Mouse (Mus musculus): Measurements from ENCODE around the gene Rpap2. TPM values are rescaled to one million over a fixed set of nuclear protein-coding genes. Genes with fewer than 3 reads are reported as not detected.

Gene Rpap2
- 23.9 and 24.9 TPM in 2 replicates for polyA plus RNA-seq (2014; fragmentation: Nextera tagmentation; extraction: Ambion mirVana)

- WGBS, result under 1% methylated on average over 54 of the region's 64 CpGs
- Histone ChIP-seq H3K9me3 (replicated peaks; ENCODE audit: control insufficient read depth, low read length) (no peaks in the 10 kb centered on the region), H3K4me1 (ENCODE audit: control insufficient read depth, insufficient read depth, low read length) (no peaks in the 10 kb centered on the region), H3K9ac (replicated peaks; ENCODE audit: low read length) (peak within 1 kb of the TSS; percentile 82), H3K27me3 (ENCODE audit: control insufficient read depth, insufficient read depth, low read length) (no peaks in the 10 kb centered on the region), H3K36me3 (replicated peaks; ENCODE audit: control insufficient read depth, insufficient read depth, low read depth, low read length) (no peaks in the 10 kb centered on the region), H3K4me2 (ENCODE audit: low read depth, low read length) (peak within 1 kb of the TSS; percentile 35), H3K4me3 (ENCODE audit: low read depth, low read length) (peak within 1 kb of the TSS; percentile 70), H3K27ac (replicated peaks; ENCODE audit: low read depth, low read length) (peak within 1 kb of the TSS; percentile 67; the same call in 1 of the 2 replicates)
- ATAC-seq (replicated peaks; ENCODE audit: insufficient number of reproducible peaks, low FRiP score, low TSS enrichment, low read depth) (peak; percentile 95), DNase-seq (ENCODE audit: low spot score) (peak; percentile 84)
Measured at GRCm38 (mm10) chr5:107597301-107598077, at the start of gene Rpap2, which contains the start of gene Glmn. Gene Rpap2, plus strand, starts transcription at chr5:107597373. Gene Glmn, minus strand, starts transcription at chr5:107597888.

GRCm38 (mm10) chr5:107547955-107548354 is 49.2 kb upstream of the Rpap2 start:
- Histone ChIP-seq H3K9ac (replicated peaks; ENCODE audit: low read length) (no peak overlapping the region), H3K36me3 (replicated peaks; ENCODE audit: control insufficient read depth, insufficient read depth, low read depth, low read length) (no peaks in the 10 kb centered on the region), H3K4me1 (ENCODE audit: control insufficient read depth, insufficient read depth, low read length) (no peaks in the 10 kb centered on the region), H3K27me3 (ENCODE audit: control insufficient read depth, insufficient read depth, low read length) (no peaks in the 10 kb centered on the region), H3K4me2 (ENCODE audit: low read depth, low read length) (no peak overlapping the region), H3K4me3 (ENCODE audit: low read depth, low read length) (no peak overlapping the region), H3K9me3 (replicated peaks; ENCODE audit: control insufficient read depth, low read length) (no peaks in the 10 kb centered on the region), H3K27ac (replicated peaks; ENCODE audit: low read depth, low read length) (no peak overlapping the region)
- WGBS, result 88% methylated on average over 3 of the region's 3 CpGs
- ATAC-seq (replicated peaks; ENCODE audit: insufficient number of reproducible peaks, low FRiP score, low TSS enrichment, low read depth) (no peak), DNase-seq (ENCODE audit: low spot score) (no peak)

- Histone ChIP-seq H3K9me3 (replicated peaks; ENCODE audit: control insufficient read depth, low read length) (no peaks in the 10 kb centered on the region), H3K4me2 (ENCODE audit: low read depth, low read length) (no peak overlapping the region), H3K9ac (replicated peaks; ENCODE audit: low read length) (no peak overlapping the region), H3K27me3 (ENCODE audit: control insufficient read depth, insufficient read depth, low read length) (no peaks in the 10 kb centered on the region), H3K36me3 (replicated peaks; ENCODE audit: control insufficient read depth, insufficient read depth, low read depth, low read length) (no peaks in the 10 kb centered on the region), H3K27ac (replicated peaks; ENCODE audit: low read depth, low read length) (no peak overlapping the region), H3K4me1 (ENCODE audit: control insufficient read depth, insufficient read depth, low read length) (no peaks in the 10 kb centered on the region), H3K4me3 (ENCODE audit: low read depth, low read length) (no peak overlapping the region)
- no peak for DNase-seq (ENCODE audit: low spot score)
- WGBS, result 92% methylated on average over 3 of the region's 3 CpGs
- ATAC-seq (replicated peaks; ENCODE audit: insufficient number of reproducible peaks, low FRiP score, low TSS enrichment, low read depth), result no peak
Measured at GRCm38 (mm10) chr5:107548444-107548843, 48.7 kb upstream of the Rpap2 start.

GRCm38 (mm10) chr5:107554336-107554735 is 42.8 kb upstream of the Rpap2 start:
- DNase-seq (ENCODE audit: low spot score) (no peak), ATAC-seq (replicated peaks; ENCODE audit: insufficient number of reproducible peaks, low FRiP score, low TSS enrichment, low read depth) (no peak)
- H3K9ac ChIP-seq (replicated peaks; ENCODE audit: low read length), result no peak overlapping the region
- no peak overlapping the region for H3K4me2 ChIP-seq (ENCODE audit: low read depth, low read length)
- no peaks in the 10 kb centered on the region for H3K36me3 ChIP-seq (replicated peaks; ENCODE audit: control insufficient read depth, insufficient read depth, low read depth, low read length)
- 86% methylated on average over 5 of the region's 5 CpGs for WGBS
- H3K27me3 ChIP-seq (ENCODE audit: control insufficient read depth, insufficient read depth, low read length), result no peaks in the 10 kb centered on the region
- no peaks in the 10 kb centered on the region for H3K9me3 ChIP-seq (replicated peaks; ENCODE audit: control insufficient read depth, low read length)
- no peak overlapping the region for H3K4me3 ChIP-seq (ENCODE audit: low read depth, low read length)
- H3K27ac ChIP-seq (replicated peaks; ENCODE audit: low read depth, low read length), result no peak overlapping the region
- no peaks in the 10 kb centered on the region for H3K4me1 ChIP-seq (ENCODE audit: control insufficient read depth, insufficient read depth, low read length)

- H3K4me2 ChIP-seq (ENCODE audit: low read depth, low read length), result no peak overlapping the region
- no peak overlapping the region for H3K4me3 ChIP-seq (ENCODE audit: low read depth, low read length)
- WGBS, result 86% methylated on average over 3 of the region's 3 CpGs
- H3K9me3 ChIP-seq (replicated peaks; ENCODE audit: control insufficient read depth, low read length), result no peaks in the 10 kb centered on the region
- DNase-seq (ENCODE audit: low spot score) (no peak), ATAC-seq (replicated peaks; ENCODE audit: insufficient number of reproducible peaks, low FRiP score, low TSS enrichment, low read depth) (no peak)
- no peaks in the 10 kb centered on the region for H3K4me1 ChIP-seq (ENCODE audit: control insufficient read depth, insufficient read depth, low read length)
- H3K9ac ChIP-seq (replicated peaks; ENCODE audit: low read length), result no peak overlapping the region
- H3K36me3 ChIP-seq (replicated peaks; ENCODE audit: control insufficient read depth, insufficient read depth, low read depth, low read length), result no peaks in the 10 kb centered on the region
- no peaks in the 10 kb centered on the region for H3K27me3 ChIP-seq (ENCODE audit: control insufficient read depth, insufficient read depth, low read length)
- H3K27ac ChIP-seq (replicated peaks; ENCODE audit: low read depth, low read length), result no peak overlapping the region
Measured at GRCm38 (mm10) chr5:107556969-107557368, 40.2 kb upstream of the Rpap2 start.

GRCm38 (mm10) chr5:107569148-107569547 is 28.0 kb upstream of the Rpap2 start:
- Histone ChIP-seq H3K4me2 (ENCODE audit: low read depth, low read length) (no peak overlapping the region), H3K4me1 (ENCODE audit: control insufficient read depth, insufficient read depth, low read length) (no peaks in the 10 kb centered on the region), H3K27me3 (ENCODE audit: control insufficient read depth, insufficient read depth, low read length) (no peaks in the 10 kb centered on the region), H3K9ac (replicated peaks; ENCODE audit: low read length) (no peak overlapping the region), H3K36me3 (replicated peaks; ENCODE audit: control insufficient read depth, insufficient read depth, low read depth, low read length) (no peaks in the 10 kb centered on the region; the same call in none of the 2 replicates), H3K4me3 (ENCODE audit: low read depth, low read length) (no peak overlapping the region), H3K9me3 (replicated peaks; ENCODE audit: control insufficient read depth, low read length) (no peaks in the 10 kb centered on the region), H3K27ac (replicated peaks; ENCODE audit: low read depth, low read length) (no peak overlapping the region)
- 94% methylated on average over 9 of the region's 9 CpGs for WGBS
- ATAC-seq (replicated peaks; ENCODE audit: insufficient number of reproducible peaks, low FRiP score, low TSS enrichment, low read depth) (no peak), DNase-seq (ENCODE audit: low spot score) (no peak)

- WGBS, result 22% methylated on average over 4 of the region's 4 CpGs
Measured at GRCm38 (mm10) chr5:107598380-107598779, 1.2 kb downstream of the Rpap2 start.

GRCm38 (mm10) chr5:107611224-107611623 is 14.1 kb downstream of the Rpap2 start:
- Histone ChIP-seq H3K36me3 (replicated peaks; ENCODE audit: control insufficient read depth, insufficient read depth, low read depth, low read length) (no peaks in the 10 kb centered on the region), H3K27me3 (ENCODE audit: control insufficient read depth, insufficient read depth, low read length) (no peaks in the 10 kb centered on the region), H3K9me3 (replicated peaks; ENCODE audit: control insufficient read depth, low read length) (no peaks in the 10 kb centered on the region), H3K4me2 (ENCODE audit: low read depth, low read length) (no peak overlapping the region), H3K4me3 (ENCODE audit: low read depth, low read length) (no peak overlapping the region), H3K4me1 (ENCODE audit: control insufficient read depth, insufficient read depth, low read length) (no peaks in the 10 kb centered on the region), H3K9ac (replicated peaks; ENCODE audit: low read length) (no peak overlapping the region), H3K27ac (replicated peaks; ENCODE audit: low read depth, low read length) (no peak overlapping the region)
- DNase-seq (ENCODE audit: low spot score) (peak; percentile 80), ATAC-seq (replicated peaks; ENCODE audit: insufficient number of reproducible peaks, low FRiP score, low TSS enrichment, low read depth) (no peak)
- WGBS, result 2% methylated on average over 2 of the region's 2 CpGs

More at GRCm38 (mm10) chr5:107598380-107598779, 1.2 kb downstream of the Rpap2 start:
- peak overlapping the region; percentile 35; the same call in 1 of the 2 replicates for H3K4me2 ChIP-seq (ENCODE audit: low read depth, low read length)
- H3K4me3 ChIP-seq (ENCODE audit: low read depth, low read length), result no peak overlapping the region
- no peak overlapping the region for H3K9ac ChIP-seq (replicated peaks; ENCODE audit: low read length)
- H3K27me3 ChIP-seq (ENCODE audit: control insufficient read depth, insufficient read depth, low read length), result no peaks in the 10 kb centered on the region
- no peaks in the 10 kb centered on the region for H3K36me3 ChIP-seq (replicated peaks; ENCODE audit: control insufficient read depth, insufficient read depth, low read depth, low read length)
- H3K9me3 ChIP-seq (replicated peaks; ENCODE audit: control insufficient read depth, low read length), result no peaks in the 10 kb centered on the region
- H3K27ac ChIP-seq (replicated peaks; ENCODE audit: low read depth, low read length), result no peak overlapping the region
- peak; percentile 2 for DNase-seq (ENCODE audit: low spot score)
- ATAC-seq (replicated peaks; ENCODE audit: insufficient number of reproducible peaks, low FRiP score, low TSS enrichment, low read depth), result no peak
- no peaks in the 10 kb centered on the region for H3K4me1 ChIP-seq (ENCODE audit: control insufficient read depth, insufficient read depth, low read length)
